Mouse (Mus musculus) liver, embryonic 13.5 days (tissue): ENCODE results near the gene Peli3. TPM values are rescaled to one million over a fixed set of nuclear protein-coding genes. Genes with fewer than 3 reads are reported as not detected.

Experiments
- ATAC-seq: fragments of 200-750 bp; cut with Nextera tagmentation; 2 replicates; pipeline ENCODE4 v1.8.0; 2017; ENCODE audit warnings: low read depth, mild to moderate bottlenecking, moderate number of reproducible peaks, moderate library complexity
- DNase-seq: peaks from one replicate; pipeline ENCODE4 v3.0.0; 2022
- H3K27ac ChIP-seq: fragments of 300-500 bp; sonication (generic); 2 replicates; pipeline ENCODE4 v1.5.1; 2015; ENCODE audit warnings: moderate library complexity, mild to moderate bottlenecking, inconsistent platforms
- H3K27me3 ChIP-seq: fragments of 300-500 bp; sonication (generic); 2 replicates; pipeline ENCODE4 v1.6.1; 2015; ENCODE audit warnings: mild to moderate bottlenecking, inconsistent platforms
- H3K36me3 ChIP-seq: fragments of 300-500 bp; sonication (generic); 2 replicates; pipeline ENCODE4 v1.6.1; 2015; ENCODE audit warnings: mild to moderate bottlenecking, inconsistent platforms
- H3K4me1 ChIP-seq: fragments of 300-500 bp; sonication (generic); replicated peaks from 2 replicates; pipeline ENCODE4 v1.6.1; 2015; ENCODE audit warnings: inconsistent platforms
- H3K4me2 ChIP-seq: fragments of 300-500 bp; sonication (generic); 2 replicates; pipeline ENCODE4 v1.6.1; 2015; ENCODE audit warnings: inconsistent platforms, mild to moderate bottlenecking, moderate library complexity
- H3K4me3 ChIP-seq: fragments of 300-500 bp; sonication (generic); replicated peaks from 2 replicates; pipeline ENCODE4 v1.5.1; 2015; ENCODE audit warnings: mild to moderate bottlenecking, inconsistent platforms
- H3K9ac ChIP-seq: fragments of 300-500 bp; sonication (generic); 2 replicates; pipeline ENCODE4 v1.6.1; 2015; ENCODE audit warnings: mild to moderate bottlenecking, inconsistent platforms
- H3K9me3 ChIP-seq: fragments of 300-500 bp; sonication (generic); replicated peaks from 2 replicates; pipeline ENCODE4 v1.6.1; 2016; ENCODE audit warnings: inconsistent platforms
- WGBS: fragments of 180-500 bp; shearing (Covaris S2); methylation state at CpG from one replicate; pipeline ENCODE4 v1.1.7; 2015; ENCODE audit not compliant: insufficient replicate concordance; 5-methylcytosine and 5-hydroxymethylcytosine counted together
- polyA plus RNA-seq: library from polyadenylated mRNA; unstranded; fragments of >200 nt; fragmentation: Nextera tagmentation; extraction: Ambion mirVana; gene quantifications from 2 replicates; pipeline ENCODE4 v1.2.1, GENCODE M21; 2015

The Peli3 gene
- polyA plus RNA-seq, 1 experiment from 2014 or later = 0.13 TPM

DNA sequence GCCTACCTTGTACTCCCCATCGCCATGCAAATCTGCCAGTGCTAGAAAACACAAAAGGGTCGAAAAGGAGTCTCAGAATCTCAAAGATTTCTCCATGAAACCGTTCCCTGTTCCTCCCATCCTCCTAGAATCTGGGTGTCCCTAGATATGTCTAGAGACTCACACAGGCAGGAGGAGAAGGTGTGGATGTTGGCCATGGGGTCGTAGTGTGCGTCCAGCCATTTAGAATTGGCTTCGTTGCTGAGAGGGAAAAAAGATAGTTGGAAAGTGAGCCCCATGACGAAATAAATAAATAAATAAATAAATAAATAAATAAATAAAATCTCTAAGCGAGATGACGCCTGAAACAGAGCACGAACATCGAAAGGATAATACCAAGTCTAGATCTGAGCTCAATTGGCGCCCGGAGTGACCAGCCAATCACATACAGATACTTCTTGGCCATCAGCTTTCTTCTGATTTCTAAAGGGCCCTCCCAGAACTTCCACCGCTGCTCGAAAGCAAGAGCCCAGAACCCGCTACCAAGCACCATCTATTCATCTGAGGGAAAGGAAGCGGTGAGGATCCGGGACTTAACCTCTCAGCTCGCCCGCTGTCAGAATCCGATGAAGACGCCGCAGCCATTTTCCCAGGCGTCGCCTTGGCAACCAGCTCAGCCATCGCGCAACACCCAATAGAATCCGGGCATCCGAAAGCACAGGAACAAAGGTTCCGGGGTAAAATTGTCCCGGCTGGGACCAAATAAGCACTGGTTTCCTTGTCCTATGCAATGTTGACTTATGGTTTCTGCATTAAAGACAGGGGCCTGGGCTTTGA, 36.7 kb downstream of the Peli3 start, which contains the start of gene Bbs1:
Gene Bbs1, minus strand, starts transcription at position 650 of the 816 bp plus-strand sequence.
- Histone ChIP-seq H3K9ac (peak within 1 kb of the TSS; percentile 50), H3K36me3 (peaks cover 34% of the 10 kb centered on the region), H3K4me1 (peaks cover 6% of the 10 kb centered on the region), H3K27me3 (no peaks in the 10 kb centered on the region), H3K4me3 (peak within 1 kb of the TSS; percentile 64), H3K27ac (no peak within 1 kb of the TSS), H3K4me2 (peak within 1 kb of the TSS; percentile 64), H3K9me3 (no peaks in the 10 kb centered on the region)
- peak; percentile 56 for DNase-seq
- ATAC-seq = peak; percentile 65; the same call in 1 of the 2 replicates
- WGBS = 9% methylated on average over 31 of the region's 31 CpGs

DNA sequence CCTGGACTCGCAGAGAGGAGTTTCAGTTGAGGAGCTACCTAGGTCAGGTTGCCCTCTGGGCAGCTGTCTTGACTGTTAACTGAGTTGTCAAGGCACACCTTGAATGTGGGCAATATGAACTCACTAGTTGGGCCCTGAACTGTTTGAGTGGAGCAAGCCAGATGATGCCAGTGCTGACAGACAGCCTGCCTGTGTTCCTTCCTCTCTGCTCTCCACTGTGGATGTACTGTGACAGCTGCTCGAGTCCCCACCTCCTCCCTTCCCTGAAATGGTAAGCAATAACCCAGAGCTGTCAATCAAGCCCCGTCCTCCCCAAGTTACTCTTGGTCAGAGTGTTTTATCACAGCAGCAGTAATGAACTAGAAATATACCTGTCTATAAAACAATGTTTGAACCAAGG, 43.0 kb downstream of the Peli3 start:
- Histone ChIP-seq H3K27me3 (no peaks in the 10 kb centered on the region), H3K4me2 (no peak overlapping the region), H3K36me3 (no peaks in the 10 kb centered on the region), H3K9ac (no peak overlapping the region), H3K27ac (no peak overlapping the region), H3K9me3 (no peaks in the 10 kb centered on the region), H3K4me3 (no peak overlapping the region), H3K4me1 (no peaks in the 10 kb centered on the region)
- DNase-seq = no peak
- WGBS = 45% methylated on average over 3 of the region's 3 CpGs
- ATAC-seq = no peak

DNA sequence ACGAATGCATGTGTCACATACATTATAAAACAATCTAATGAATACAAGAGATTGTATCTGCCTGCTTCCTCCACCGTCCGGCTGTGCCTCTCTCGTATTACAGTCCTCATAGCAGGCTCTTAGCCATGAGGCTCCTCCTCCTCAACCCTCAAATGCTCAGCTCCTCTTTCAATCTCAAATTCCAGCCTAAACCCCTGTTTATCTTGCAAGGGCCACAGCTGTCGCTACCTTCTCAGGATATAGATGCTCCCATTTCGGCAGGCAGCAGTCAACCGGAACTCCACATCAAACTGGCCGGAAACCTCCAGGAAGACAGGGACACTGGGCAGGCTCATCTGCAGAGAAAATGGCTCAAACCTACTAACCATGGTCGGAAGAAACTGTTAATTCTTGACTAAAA, 44.0 kb downstream of the Peli3 start:
- no peaks in the 10 kb centered on the region; the same call in 1 of the 2 replicates for H3K4me1 ChIP-seq
- no peak overlapping the region for H3K4me2 ChIP-seq
- no peak overlapping the region for H3K4me3 ChIP-seq
- no peaks in the 10 kb centered on the region for H3K9me3 ChIP-seq
- H3K27ac ChIP-seq = no peak overlapping the region
- 59% methylated on average over 9 of the region's 9 CpGs for WGBS
- ATAC-seq (no peak), DNase-seq (no peak)
- H3K27me3 ChIP-seq = no peaks in the 10 kb centered on the region
- H3K36me3 ChIP-seq = no peaks in the 10 kb centered on the region
- no peak overlapping the region for H3K9ac ChIP-seq

DNA sequence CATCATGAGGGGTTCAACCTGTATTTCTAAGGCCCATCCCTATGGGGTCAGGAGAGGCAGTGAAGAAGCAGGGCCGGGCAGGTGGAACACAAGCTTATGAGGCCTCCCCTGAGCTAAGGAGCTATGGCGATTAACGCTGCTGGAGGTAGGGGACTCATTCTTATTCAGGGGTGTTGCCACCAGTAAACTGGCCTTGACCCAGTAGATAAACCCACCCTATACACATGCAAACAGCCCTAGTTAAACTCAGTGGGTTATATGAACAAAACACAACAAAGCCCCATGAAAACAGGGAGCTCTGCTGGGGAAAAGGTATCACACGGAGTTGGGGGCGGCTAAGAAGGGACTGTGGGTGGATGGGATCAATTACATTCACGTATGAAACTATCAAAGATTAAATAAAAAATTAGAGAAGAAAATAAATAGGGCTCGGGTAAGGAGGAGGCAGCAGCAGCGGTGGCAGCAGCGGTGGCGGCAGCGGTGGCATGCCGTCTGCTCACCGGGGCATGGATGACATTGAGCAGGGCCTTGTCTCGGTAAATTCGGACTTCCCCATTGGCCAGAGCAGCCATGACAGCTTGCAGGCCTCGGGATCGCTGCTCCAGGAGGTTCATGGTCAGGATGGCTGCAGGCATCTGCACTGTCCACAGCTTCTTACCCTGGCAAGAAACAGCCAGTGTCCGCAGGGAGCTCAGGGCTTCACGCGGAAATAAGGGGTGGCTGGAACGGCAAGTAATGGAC, 46.0 kb downstream of the Peli3 start:
- no peaks in the 10 kb centered on the region for H3K27me3 ChIP-seq
- ATAC-seq (no peak), DNase-seq (no peak)
- H3K36me3 ChIP-seq = no peaks in the 10 kb centered on the region
- H3K9me3 ChIP-seq = no peaks in the 10 kb centered on the region
- peaks cover 15% of the 10 kb centered on the region for H3K4me1 ChIP-seq
- H3K27ac ChIP-seq = no peak overlapping the region
- H3K4me3 ChIP-seq = no peak overlapping the region
- WGBS = 66% methylated on average over 21 of the region's 21 CpGs
- no peak overlapping the region for H3K4me2 ChIP-seq
- no peak overlapping the region for H3K9ac ChIP-seq

DNA sequence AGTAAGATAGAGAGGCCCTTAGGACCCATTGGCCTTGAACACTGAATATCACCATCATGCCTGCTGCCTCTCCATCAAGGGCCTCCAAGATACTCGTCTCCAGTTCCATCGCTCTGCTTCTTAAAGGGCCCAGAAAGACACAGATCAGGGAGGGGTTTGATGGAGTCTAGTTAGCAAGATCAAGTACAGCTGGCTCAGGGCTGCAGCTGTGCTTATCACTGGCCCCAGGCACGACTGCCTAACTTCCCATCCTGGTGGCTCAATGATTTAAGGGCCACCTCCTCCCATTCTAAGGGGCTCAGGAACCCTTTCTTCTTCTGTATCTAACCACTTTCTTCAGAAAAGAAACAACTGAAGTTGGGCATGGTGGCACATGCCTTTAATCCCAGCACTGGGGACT, 51.1 kb downstream of the Peli3 start:
- peak overlapping the region; percentile 57 for H3K9ac ChIP-seq

DNA sequence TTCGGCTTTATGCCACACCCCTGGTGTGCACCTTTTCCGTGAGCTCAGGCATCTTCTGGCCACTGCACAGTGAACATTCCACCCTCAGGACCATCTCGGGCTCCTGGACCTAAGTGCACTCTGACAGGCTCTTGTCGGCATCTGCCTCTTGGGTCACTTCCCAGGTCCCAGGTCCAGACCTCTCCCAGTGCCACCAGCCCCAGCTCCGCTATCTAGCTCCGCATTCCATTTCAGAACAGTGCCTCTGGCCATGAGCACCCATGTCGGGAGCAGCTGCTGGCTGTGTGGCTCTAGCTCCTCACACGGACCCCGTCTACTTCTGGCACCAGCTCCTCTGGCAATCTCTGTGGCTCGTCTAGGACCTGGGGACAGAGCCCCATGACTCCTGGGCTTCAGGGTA, 53.1 kb downstream of the Peli3 start:
- ATAC-seq (no peak), DNase-seq (no peak)
- H3K36me3 ChIP-seq = peaks cover 2% of the 10 kb centered on the region; the same call in 1 of the 2 replicates
- no peak overlapping the region for H3K9ac ChIP-seq
- H3K4me2 ChIP-seq = no peak overlapping the region
- WGBS = 76% methylated on average over 10 of the region's 10 CpGs
- no peak overlapping the region for H3K4me3 ChIP-seq
- H3K4me1 ChIP-seq = peaks cover 34% of the 10 kb centered on the region
- no peaks in the 10 kb centered on the region for H3K9me3 ChIP-seq
- H3K27me3 ChIP-seq = no peaks in the 10 kb centered on the region
- H3K27ac ChIP-seq = 0 out of 2 replicates have a peak overlapping the region, but pooled peaks have one; percentile 10

More for the DNA sequence above, 51.1 kb downstream of the Peli3 start:
- Histone ChIP-seq H3K4me2 (peak overlapping the region; percentile 38), H3K9me3 (no peaks in the 10 kb centered on the region), H3K27ac (peak overlapping the region; percentile 88), H3K4me3 (peak overlapping the region; percentile 16), H3K36me3 (no peaks in the 10 kb centered on the region), H3K4me1 (peaks cover 32% of the 10 kb centered on the region), H3K27me3 (no peaks in the 10 kb centered on the region)
- ATAC-seq (peak; percentile 97), DNase-seq (peak; percentile 75)
- 20% methylated on average over 3 of the region's 3 CpGs for WGBS

DNA sequence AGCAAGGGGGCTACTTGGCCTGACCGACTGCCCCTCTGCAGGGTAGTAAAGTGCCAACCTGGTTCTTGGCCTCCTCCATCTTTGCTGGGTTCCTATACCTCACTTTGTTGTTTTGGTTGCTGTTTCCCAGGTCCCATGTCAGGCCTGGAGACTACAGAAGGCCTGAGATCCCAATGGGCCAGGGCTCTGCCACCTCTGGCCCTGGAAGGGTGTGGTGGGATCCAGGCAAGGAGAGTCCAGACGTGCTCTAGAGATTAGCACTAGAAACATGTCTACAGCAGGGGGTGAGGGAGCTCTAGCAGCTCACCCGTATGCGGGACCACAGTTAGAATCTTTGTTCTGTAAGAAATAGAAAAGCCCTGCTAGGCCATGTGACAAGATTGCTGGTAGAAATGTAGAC, 59.0 kb downstream of the Peli3 start:
- no peak overlapping the region for H3K4me3 ChIP-seq
- H3K4me2 ChIP-seq = peak overlapping the region; percentile 36
- H3K27ac ChIP-seq = peak overlapping the region; percentile 78
- DNase-seq = peak; percentile 61
- H3K9ac ChIP-seq = peak overlapping the region; percentile 37
- no peaks in the 10 kb centered on the region for H3K9me3 ChIP-seq
- ATAC-seq = peak; percentile 93
- H3K4me1 ChIP-seq = peaks cover 58% of the 10 kb centered on the region
- peaks cover 43% of the 10 kb centered on the region for H3K36me3 ChIP-seq
- 52% methylated on average over 4 of the region's 4 CpGs for WGBS
- no peaks in the 10 kb centered on the region for H3K27me3 ChIP-seq

Other genes with a start within 250 kb of the Peli3 start
- 0.79 TPM in 1 of 2 replicates, not detected in the other for gene Gm960, start 244.5 kb downstream of the Peli3 start, polyA plus RNA-seq
- 0.09 and 0.13 TPM in 2 replicates for gene Sptbn2, start 232.0 kb downstream of the Peli3 start, polyA plus RNA-seq
- gene Rbm4b, start 186.6 kb downstream of the Peli3 start, polyA plus RNA-seq = 14.6 and 17.5 TPM in 2 replicates
- 26.0 and 26.5 TPM in 2 replicates for gene Rbm4, start 149.2 kb downstream of the Peli3 start, polyA plus RNA-seq
- 18.5 and 20.7 TPM in 2 replicates for gene Gm21992, start 131.5 kb downstream of the Peli3 start, polyA plus RNA-seq
- gene Rbm14, start 131.5 kb downstream of the Peli3 start, polyA plus RNA-seq = 38.6 and 49.4 TPM in 2 replicates
- 40.7 and 41.2 TPM in 2 replicates for gene Ccs, start 103.8 kb downstream of the Peli3 start, polyA plus RNA-seq
- gene Ccdc87, start 103.8 kb downstream of the Peli3 start, polyA plus RNA-seq = 0.06 TPM in 1 of 2 replicates, not detected in the other
- 23.6 and 25.3 TPM in 2 replicates for gene Ctsf, start 88.0 kb downstream of the Peli3 start, polyA plus RNA-seq
- gene Actn3, start 65.2 kb downstream of the Peli3 start, polyA plus RNA-seq = 0.74 and 0.82 TPM in 2 replicates
- 11.2 and 11.5 TPM in 2 replicates for gene Zdhhc24, start 64.5 kb downstream of the Peli3 start, polyA plus RNA-seq
- 0.80 and 1.1 TPM in 2 replicates for gene Bbs1, start 36.5 kb downstream of the Peli3 start, polyA plus RNA-seq
- gene Dpp3, start 14.8 kb downstream of the Peli3 start, polyA plus RNA-seq = 59.5 and 65.1 TPM in 2 replicates
- gene Mrpl11, start 19.0 kb upstream of the Peli3 start, polyA plus RNA-seq = 67.6 and 80.0 TPM in 2 replicates
- gene Npas4, start 47.2 kb upstream of the Peli3 start, polyA plus RNA-seq = not detected in 2 replicates
- gene Slc29a2, start 80.7 kb upstream of the Peli3 start, polyA plus RNA-seq = 1.7 and 2.3 TPM in 2 replicates
- gene B4gat1, start 95.7 kb upstream of the Peli3 start, polyA plus RNA-seq = 9.3 and 10.9 TPM in 2 replicates
- 0.70 TPM in 1 of 2 replicates, not detected in the other for gene AC124502.3, start 95.8 kb upstream of the Peli3 start, polyA plus RNA-seq
- 34.8 and 35.1 TPM in 2 replicates for gene Brms1, start 98.2 kb upstream of the Peli3 start, polyA plus RNA-seq
- 0.33 and 0.36 TPM in 2 replicates for gene Rin1, start 107.4 kb upstream of the Peli3 start, polyA plus RNA-seq
- 3.1 and 3.7 TPM in 2 replicates for gene Cd248, start 125.0 kb upstream of the Peli3 start, polyA plus RNA-seq
- gene Tmem151a, start 142.4 kb upstream of the Peli3 start, polyA plus RNA-seq = 0.49 and 0.89 TPM in 2 replicates
- gene Yif1a, start 145.4 kb upstream of the Peli3 start, polyA plus RNA-seq = 45.5 and 46.6 TPM in 2 replicates
- 1.3 and 1.4 TPM in 2 replicates for gene Cnih2, start 155.4 kb upstream of the Peli3 start, polyA plus RNA-seq
- gene Rab1b, start 163.9 kb upstream of the Peli3 start, polyA plus RNA-seq = 96.4 and 102 TPM in 2 replicates
- gene Klc2, start 175.4 kb upstream of the Peli3 start, polyA plus RNA-seq = 2.3 and 2.9 TPM in 2 replicates